Mouse (Mus musculus) liver, adult 2 months (tissue): ENCODE results near the gene Mgat1.

ENCODE experiments used
- CTCF ChIP-seq: fragments of 200-500 bp; IDR thresholded peaks from 2 replicates; pipeline ENCODE4 v1.5.1; 2011; ENCODE audit warnings: low read depth, low read length, control low read depth
- POLR2A ChIP-seq: fragments of 200-500 bp; IDR thresholded peaks from 2 replicates; pipeline ENCODE4 v1.6.1; 2011; ENCODE audit warnings: low read length, control low read depth; ENCODE audit not compliant: insufficient read depth; ENCODE audit errors: extremely low read depth

GRCm38 (mm10) chr11:49246523-49246922 is 2.5 kb downstream of the Mgat1 start:
- TF ChIP-seq CTCF, result no peak
- no peak for TF ChIP-seq POLR2A
